Mouse (Mus musculus) thymus, postnatal 14 days (tissue): ENCODE measurements around the gene Gm20388.
"Not testable (repeated sequence)": the region's sequence is repeated elsewhere in the genome, so short reads cannot be mapped to it uniquely, and the experiment has no call there.

Source experiments
- DNase-seq: peaks from one replicate; pipeline ENCODE4 v3.0.0; 2021

The Gm20388 gene

DNA sequence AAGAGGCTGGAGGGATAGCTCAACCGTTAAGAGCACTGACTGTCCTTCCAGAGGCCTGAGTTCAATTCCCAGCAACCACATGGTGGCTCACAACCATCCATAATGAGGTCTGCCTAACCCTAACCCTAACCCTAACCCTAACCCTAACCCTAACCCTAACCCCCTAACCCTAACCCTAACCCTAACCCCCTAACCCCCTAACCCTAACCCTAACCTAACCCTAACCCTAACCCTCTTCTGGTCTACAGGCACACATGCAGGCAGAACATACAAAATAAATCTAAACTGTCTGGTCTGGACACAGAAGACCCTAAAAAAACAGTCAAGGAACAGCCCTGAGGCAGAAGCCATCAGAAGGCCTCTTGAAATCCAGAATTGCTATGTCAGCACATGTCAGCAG lies 4050.7 kb downstream of the Gm20388 start:
- DNase-seq, result no peak

DNA sequence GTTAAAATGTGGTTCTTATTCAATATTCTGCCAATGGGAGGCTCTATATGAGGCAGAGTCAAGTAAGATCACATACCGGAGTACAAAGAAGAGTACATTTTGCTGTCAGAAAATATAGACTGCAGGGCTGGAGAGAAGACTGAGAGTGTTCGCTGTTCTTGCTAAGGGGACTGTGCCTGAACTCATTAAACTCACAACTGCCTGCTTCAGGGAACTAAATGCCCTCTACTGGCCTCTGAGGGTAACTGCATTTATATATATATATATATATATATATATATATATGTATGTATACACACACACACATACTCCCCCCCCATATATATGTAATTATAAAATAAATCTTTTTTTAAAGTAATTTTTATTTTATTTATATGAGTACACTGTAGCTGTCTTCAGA lies 4056.3 kb downstream of the Gm20388 start:
- DNase-seq, result no peak

DNA sequence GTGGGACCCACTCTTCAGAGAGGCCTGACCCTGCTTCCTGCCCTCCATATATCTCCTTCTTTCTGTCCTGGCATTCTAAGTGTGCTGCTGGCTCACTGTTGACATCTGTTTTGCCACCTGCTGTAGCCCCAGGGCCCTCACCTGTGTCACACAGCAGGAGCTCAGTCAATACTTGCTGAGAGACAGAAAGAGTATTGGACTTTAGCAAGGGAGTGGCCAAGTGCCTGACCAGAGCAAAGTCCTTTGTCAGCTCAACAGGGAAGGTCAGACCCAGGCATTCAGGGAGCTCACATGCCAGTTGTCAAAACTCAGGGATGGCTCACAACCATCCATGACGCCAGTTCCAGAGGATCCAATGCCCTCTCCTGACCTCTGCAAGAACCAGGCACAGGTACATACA lies 4062.9 kb downstream of the Gm20388 start:
- no peak for DNase-seq

DNA sequence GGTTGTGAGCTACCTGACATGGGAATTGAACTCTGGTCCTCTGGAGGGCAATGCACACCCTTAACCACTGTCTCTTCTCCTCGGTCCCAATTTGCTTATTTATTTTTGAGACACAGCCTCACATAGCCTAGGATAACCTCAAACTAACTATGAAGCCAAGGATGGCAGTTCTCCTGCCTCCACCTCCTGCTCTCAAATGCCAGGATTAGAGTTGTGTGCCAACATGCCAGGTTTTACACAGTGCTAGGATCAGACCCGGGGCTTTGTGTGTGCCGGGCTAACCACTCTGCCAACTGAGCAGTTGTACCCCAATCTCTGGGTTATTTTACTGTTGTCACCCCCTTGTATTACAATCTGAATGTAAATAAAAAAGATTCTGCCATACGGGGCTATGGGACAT lies 4066.9 kb downstream of the Gm20388 start:
- no peak for DNase-seq

DNA sequence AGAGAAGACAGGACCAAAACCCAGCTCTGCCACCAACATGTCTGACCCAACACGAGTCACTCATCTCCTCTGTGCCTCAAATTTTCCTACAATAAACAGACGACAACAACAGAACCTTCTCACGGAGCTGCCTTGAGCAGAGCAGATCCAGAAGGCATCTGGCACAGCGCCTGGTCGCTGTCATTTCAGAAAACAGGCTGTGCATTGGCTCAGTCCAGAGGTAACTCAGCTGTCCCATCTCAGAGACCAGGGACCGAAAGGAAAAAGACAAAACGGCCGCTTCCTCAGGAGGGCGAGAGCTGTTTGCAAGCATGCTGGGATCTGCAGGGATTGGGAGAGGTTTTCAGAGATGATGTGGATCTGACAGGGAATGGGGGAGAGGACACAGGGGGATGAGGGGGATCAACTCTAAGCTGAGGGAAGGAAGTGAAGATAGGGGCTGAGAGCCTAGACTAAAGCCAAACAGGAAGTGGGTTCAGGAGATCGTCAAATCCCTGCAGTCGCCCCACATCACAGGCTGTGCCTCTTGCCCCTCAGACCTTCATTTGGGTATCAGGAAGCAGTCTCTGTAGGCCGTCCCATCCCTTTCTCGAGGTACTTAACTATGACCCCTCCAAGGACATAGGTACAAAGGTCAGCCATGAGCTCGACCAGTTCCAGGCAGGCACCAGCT lies 4067.7 kb downstream of the Gm20388 start:
- DNase-seq, result peak; percentile 9

DNA sequence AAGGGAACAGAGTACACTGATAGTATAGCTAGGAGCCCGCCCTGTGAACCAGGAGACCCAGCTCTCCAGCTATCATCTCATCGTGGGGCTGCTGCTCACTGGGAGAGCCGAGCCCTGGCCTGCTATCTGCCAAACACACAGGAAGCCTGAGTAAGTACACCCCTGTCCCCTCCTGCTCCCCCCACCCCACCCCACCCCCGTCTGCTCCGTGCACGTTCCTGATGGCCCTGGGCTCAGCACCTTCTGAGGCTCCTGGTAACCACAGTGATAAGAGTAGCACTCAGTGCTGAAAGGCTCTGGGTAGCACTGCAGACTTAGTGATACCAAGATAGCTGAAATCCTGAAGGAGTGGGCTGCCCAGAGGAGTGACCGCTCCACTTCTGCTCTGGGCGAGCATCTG lies 4068.3 kb downstream of the Gm20388 start:
- DNase-seq, result no peak

DNA sequence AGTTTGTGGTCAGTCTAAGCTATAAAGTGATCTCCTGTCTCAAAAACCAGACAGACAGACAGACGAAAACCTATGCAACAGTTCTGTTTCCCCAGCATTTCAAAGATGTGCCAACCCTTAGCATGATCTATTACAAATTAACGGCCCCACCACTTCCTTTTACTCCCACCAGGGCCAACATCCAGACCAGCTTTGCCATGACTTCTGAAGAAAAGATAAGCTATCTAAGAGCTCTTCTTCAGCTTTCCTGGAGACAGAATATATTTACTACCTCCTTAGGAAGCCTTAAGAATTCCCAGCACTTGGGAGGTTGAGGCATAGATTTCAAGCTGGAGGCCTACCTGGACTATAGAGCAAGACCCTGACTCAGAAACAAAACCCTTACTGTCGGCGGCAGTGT lies 4069.6 kb downstream of the Gm20388 start:
- DNase-seq, result no peak

DNA sequence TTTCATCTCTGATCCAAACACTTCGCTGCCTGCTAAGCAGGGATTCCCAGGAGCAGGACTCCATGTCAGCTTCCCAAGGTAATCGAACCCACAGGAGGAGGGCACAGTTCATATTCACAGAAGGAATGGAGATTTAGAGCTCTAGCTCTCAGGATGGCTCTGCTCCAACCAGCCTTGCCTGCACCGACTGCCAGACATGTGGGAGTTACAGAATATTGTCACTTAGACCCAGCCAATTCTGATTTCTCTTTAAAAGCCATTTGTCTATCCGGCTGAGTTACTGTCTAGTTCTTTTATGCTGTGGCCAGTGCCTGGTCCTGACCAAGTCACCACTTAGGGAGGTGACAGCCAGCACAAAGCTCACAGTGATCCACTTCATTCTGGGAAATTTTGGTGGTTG lies 4071.0 kb downstream of the Gm20388 start:
- DNase-seq, result no peak

DNA sequence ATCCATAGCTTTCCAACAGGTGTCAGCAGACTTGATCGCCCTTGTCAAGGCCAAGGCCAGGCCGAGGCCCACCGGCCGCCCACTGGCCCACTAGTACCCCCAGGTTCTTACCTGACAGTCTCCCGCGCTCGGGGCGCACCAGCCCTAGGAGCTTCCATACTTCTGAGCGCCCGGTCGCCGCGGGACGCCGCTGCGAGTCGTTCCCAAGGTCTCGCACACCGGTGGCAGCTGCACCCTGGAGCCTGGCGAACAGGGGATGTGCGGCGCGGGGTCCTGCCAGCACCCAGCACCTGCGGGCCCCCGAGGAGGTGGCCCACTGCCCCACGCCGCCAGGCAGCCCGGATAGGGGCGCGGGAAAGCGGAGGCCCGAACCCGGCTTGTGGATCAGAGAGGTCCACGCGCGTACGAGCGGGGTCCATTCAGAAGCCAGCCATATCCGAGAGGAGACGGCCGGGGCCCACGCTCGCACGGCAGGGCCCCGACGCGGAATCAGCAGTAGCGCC lies 4071.7 kb downstream of the Gm20388 start:
- peak; percentile 34 for DNase-seq

DNA sequence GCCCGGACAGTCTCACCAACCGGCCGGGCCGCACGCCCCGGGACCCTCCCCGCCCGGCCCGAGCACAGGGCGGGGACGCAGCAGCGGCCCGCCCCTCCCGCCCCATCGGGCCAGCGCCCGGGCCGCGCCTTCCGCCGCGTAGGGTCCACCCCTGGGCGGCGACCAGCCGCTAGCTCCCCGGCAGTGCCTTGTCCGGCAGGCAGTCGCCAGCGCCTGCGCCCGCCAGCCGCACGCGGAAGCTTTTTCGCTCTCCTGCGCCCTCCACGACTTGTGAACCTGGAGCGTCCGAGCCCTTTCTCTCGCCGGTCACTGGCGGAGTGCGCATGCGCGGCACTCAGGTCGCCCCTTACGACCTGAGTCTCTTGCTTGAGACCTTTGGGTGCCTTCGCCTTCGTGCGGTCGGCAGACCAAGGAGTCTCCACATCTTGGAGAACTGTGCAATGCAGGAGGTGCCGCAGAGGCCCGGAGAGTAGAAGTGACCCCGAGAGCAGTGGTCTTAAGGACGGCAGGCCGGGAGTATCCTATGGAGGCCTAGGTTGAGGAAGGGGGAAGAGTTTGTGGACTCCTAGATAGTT lies 4072.3 kb downstream of the Gm20388 start, which contains the start of gene Abcb10:
Gene Abcb10 (minus strand): TSS at position 297 of the 575 bp plus-strand sequence.
- peak; percentile 66 for DNase-seq

DNA sequence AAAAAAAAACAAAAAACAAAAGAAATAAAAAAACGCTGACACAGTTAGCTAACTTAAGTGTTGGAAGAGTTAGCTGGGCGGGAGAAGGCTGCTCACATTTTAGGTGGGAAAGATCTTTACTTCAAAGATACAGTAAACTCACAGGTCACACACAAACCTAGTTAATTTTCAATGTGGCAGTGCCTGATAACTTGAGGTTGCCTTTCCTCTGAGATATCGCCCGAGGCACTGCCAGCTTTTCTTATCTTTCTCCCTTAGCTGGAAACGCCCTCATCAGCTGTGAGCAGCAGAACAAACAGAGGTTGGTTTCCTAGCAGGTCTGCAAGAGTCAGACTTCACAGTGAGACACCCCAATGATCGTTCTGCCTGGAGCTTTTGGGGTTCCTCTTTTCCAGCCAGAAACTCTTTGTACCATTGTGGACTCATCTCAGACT lies 4078.0 kb downstream of the Gm20388 start:
- no peak for DNase-seq

DNA sequence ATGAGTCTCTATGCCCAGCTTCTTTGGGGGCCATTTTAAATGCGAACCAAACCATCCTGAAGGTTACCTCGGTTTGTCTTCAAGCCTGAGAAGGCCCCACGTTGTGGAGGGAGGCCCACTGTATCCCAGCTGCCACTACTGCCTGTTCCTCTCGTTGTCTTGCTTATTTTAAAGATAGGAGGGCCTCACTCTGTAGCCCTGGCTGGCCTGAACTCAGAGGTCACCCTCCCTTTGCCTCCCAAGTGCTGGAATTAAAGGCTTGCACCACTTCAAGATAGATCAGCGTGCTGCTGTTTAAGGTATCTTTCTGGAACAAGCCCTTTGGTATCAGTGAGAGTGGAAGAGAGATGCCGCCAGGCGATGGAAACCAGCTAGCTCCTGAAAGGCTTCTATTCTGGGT lies 4078.5 kb downstream of the Gm20388 start:
- DNase-seq, result no peak

DNA sequence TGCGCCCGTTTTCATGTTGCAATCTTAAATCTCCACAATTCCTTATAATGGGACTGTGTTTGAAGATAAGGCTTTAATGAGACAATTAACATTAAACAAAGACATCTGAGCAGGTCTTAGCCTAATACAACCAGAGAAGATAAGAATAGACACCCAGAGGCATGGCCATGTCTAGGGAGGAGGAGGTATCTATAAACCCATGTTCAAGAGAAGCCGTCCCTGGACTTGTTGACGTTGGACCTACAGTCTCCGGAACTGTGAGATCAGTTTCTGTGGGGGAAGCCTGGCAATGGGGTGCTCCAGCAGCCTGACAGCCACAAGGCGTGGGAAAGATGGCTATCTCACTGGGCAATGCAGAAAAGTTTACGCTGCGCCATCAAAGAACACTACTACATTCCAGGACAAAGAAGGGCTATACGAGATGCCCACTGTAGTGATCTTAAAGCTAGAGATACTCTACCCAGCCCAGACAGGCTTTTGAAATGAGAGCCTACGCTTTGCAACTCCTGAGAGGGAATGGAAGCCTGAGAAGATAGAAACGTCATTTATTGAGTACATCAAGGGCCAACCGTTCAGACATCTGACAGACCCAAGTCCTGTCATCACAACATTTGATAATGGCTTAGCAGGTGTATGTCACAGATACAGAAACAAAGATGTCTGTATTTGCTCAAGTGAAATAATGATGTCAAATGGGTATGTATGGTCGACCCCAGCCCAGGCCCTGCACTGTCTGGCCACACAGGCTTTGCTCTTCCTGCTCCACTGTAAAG lies 4079.8 kb downstream of the Gm20388 start:
- no peak for DNase-seq

DNA sequence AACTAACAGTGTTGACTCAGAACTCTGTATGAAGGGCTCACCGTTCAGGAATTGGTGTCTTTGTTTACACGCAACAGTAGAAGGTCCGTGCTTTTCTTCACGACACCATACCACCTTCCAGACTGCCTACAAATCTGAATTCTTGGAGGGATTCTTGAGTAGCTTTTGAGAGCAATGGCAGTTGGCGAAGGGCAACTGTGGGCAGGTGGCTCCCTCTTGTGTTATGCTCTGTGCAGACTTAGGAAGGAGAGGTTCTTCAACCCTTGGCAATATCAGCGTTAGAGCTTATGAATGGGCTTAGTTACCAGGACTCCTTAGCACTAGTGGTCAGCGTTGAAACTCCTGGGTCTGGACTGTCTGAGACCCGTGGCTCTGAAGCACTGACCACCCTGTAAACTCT lies 4081.9 kb downstream of the Gm20388 start:
- no peak for DNase-seq

DNA sequence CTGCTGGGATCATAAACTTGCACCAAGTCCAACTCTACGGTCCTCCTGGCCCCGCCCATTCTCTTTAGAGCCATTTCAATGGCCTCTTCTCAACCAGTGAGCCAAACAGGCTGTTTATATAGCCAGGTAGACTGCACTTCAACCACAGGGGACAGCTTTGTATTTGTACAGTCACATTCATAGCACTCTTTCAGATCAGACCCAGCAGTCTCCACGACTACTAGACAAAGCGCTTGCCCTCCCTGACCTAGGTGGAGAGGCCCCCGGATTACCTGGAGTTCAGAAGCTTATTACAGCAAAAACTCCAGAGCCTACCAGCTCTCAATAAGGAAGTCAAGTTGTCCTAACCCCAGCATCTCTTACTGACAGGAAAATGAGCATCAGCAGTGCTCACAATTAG lies 4083.0 kb downstream of the Gm20388 start:
- no peak for DNase-seq

DNA sequence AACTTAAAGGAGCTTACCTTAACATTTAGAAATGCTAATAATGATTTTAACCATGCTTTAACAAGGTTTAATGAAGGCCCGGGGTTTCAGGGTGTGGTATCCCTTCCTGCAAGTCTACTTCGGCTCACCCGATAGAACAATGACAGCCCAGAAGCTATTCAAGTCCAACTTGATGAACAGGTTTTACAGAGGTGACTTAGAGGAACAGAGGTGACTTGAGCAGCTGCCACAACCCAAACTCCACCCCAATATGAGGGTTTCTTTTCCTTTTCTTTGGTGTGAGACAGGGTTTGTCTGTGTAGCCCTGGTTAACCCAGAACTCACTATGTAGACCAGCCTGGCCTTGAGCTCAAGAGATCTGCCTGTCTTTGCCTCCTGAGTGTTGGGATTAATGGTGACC lies 4083.4 kb downstream of the Gm20388 start:
- DNase-seq, result no peak

DNA sequence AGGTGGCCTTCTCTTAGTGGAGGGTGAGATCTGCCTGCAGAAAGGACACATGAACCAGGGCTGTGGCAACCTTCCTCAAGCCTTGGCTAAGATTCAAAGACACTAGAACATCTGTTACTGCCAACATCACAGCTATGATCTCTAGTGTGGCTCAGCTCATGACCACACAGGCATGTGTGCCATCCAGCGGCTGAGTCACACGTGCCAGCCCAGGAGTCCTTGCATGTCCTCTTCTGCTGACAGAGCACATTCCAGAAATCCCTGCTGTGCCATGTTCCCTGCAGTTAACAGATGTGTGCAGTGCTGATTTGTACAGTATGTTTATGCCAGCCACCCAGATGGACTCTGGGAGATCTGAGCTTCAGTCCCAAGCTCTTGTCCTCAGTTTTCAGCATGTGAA lies 4088.9 kb downstream of the Gm20388 start:
- DNase-seq, result no peak

DNA sequence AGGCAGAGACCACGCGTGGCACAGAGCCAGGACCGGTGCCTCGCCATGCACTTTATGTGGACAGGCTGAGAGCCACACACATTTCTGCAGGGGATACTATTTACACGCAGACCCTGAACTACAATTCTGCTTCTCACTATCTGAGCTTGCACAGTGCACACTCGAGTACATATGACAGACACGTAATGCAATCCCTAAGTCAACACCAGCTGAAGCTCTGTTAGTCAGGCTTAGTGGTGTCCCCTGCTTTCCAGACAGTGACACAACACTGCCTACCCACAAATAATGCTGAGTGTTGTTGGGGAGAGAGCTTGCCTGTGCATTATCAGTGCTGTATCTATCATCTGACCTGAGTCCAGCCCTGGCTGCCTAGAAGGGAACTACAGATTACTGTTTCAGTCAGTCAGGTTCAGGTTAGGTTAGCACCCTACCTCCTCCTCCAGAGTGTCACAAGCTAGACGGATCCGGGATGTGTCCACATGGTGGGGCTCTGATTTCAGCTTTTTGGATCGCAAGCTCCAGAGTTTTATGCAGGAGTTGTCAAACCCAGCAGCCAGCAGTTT lies 4092.0 kb downstream of the Gm20388 start:
- no peak for DNase-seq

DNA sequence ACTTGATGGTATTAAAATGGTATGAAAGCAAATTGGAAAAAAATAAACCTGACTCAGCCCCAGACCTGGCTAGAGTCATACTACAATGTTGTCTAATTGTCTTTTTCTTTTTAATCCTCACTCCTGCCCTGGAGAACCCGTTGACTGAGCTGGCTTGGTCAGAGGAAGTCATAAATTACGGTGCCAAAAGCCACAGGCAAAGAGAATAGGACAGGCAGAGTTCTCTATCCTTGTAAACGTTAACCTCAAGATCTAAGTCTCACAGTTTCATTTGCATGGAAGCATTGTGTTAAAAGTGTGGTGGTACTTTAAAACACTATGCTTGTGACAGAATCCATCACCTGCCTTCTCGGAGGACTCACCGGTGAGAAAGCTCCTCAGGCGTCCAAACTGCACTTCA lies 4097.2 kb downstream of the Gm20388 start:
- no peak for DNase-seq

DNA sequence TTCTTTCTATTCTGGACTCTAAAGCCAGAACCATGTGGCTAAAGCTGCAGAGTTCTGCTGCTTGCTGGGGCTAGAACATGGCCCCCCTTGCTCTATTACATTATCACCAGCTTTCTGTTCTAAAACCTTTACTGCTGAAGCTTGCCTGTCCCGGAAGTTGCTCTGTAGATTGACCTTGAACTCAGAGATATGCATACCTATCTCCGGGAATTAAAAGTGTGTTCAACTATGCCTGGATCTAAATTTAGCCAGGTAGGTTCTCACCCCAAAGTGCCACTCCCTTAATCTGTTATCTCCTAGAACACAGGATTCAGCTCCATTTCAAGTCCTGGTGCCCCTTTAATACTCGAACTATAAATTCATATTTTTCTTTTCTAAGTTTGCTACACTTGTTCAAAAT lies 4100.9 kb downstream of the Gm20388 start:
- DNase-seq, result no peak

DNA sequence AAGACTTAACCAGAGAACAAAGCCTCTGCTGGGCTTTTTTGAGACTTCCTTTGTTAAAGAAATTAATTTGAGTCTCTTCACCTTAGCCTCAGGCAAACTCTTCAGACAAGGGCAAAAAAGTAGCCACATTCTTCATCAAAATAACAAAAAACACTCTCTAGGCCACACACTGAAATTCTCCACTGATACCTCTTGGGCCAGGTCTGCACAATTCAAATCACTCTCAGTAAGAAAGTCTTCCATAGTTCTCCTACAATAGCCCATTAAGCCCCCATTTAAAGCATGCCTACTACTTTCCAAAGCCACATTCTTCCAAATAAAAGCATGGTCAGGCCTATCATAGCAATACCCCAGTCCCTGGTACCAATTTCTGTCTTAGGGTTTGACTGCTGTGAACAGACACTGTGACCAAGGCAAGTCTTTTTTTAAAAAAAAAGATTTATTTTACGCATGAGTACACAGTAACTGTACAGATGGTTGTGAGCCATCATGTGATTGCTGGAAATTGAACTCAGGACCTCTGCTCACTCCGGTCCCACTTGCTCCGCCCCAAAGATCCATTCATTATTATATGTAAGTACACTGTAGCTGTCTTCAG lies 4101.4 kb downstream of the Gm20388 start:
- DNase-seq, result no peak

DNA sequence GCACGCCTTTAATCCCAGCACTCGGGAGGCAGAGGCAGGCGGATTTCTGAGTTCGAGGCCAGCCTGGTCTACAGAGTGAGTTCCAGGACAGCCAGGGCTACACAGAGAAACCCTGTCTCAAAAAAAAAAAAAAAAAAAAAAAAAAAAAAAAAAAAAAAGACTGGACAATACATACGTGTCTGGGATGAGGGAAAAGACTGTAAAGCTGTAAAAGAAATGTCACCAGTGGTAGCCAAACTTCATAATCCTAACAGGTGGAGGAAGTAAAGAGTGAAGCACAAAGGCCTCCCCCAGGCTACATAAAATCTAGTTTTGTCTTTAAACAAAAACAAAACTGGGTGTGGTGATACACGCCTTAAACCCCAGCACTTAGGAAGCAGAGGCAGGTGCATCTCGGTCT lies 4103.7 kb downstream of the Gm20388 start:
- DNase-seq, result not testable (repeated sequence)

DNA sequence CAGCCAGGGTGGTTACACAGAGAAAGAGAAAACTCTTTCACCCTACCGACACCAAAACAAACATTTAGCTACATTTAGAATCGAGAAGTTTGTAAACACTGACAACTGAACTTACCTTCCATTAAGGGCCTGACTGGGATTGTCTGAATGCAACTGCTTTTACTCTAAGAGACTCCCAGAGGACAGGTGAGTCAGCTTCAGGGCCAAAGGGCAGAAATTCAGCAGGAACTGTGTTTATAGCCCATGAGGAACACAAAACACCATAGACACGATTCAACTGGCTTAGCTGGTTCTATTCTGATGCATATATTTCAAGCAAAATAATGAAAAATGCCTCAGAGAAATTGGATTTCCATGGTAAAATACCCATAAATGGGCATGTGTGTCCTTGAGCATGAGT lies 4104.1 kb downstream of the Gm20388 start:
- DNase-seq, result no peak
